Comparison of ENCODE assay signal across 24 mouse cellular contexts in the genomic region with DNA sequence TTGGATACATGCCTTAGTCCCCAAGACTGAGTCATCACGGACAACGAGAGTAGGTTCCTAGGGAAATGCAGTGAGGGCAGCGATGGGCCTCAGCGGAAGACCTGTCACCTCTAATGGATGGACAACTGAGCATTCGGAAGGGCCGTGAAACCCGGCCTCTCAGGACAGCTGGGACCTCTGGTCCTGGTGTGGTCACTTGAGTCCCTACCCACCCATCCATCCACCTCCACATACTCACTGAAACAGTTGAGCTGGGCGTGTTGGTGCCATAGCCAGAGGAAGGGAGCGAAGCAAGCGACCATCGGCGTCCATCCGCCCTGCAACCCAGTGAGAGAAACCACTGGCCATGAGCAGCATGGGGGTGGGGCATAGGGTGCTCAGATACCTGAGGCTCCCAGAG. TPM values are rescaled to one million over a fixed set of nuclear protein-coding genes. Genes with fewer than 3 reads are reported as not detected.
"Had no signal": no experiment of that assay in that cellular context is flagged by ENCODE, and none has a peak within 500 bp of the region (broad histone marks: within the 10 kb centered on the region; RNA-seq: fewer than 3 reads in every experiment).

No protein-coding gene starts in this region.

- H3K9me3 ChIP-seq: liver, embryonic 13.5 days; liver, embryonic 15.5 days; lung, embryonic 15.5 days; megakaryocyte, embryonic 14.5 days; midbrain, embryonic 12.5 days; midbrain, embryonic 15.5 days; neural tube, embryonic 13.5 days; stomach, embryonic 15.5 days had no signal

- H3K4me3 ChIP-seq: liver, embryonic 13.5 days; liver, embryonic 15.5 days; lung, embryonic 15.5 days; megakaryocyte, embryonic 14.5 days; midbrain, embryonic 12.5 days; midbrain, embryonic 15.5 days; neural tube, embryonic 13.5 days; stomach, embryonic 15.5 days had no signal

- H3K27me3 ChIP-seq: midbrain, embryonic 15.5 days had no signal

- H3K4me2 ChIP-seq: liver, embryonic 13.5 days; liver, embryonic 15.5 days; lung, embryonic 15.5 days; midbrain, embryonic 12.5 days; midbrain, embryonic 15.5 days; neural tube, embryonic 13.5 days; stomach, embryonic 15.5 days had no signal

- DNase-seq: liver, embryonic 13.5 days; liver, postnatal 0 days; lung, adult 2 months; lung, postnatal 14 days; lung, postnatal 36 days; right cerebral cortex, postnatal 14 days; thymus, adult 2 months; thymus, postnatal 25 days; thymus, postnatal 4 days had no signal

- H3K36me3 ChIP-seq: liver, embryonic 13.5 days; liver, embryonic 15.5 days; lung, embryonic 15.5 days; stomach, embryonic 15.5 days had no signal

- H3K9ac ChIP-seq: liver, embryonic 13.5 days; liver, embryonic 15.5 days; liver, postnatal 0 days; lung, embryonic 15.5 days; midbrain, embryonic 12.5 days; midbrain, embryonic 15.5 days; neural tube, embryonic 13.5 days; stomach, embryonic 15.5 days had no signal

- H3K27ac ChIP-seq: liver, embryonic 13.5 days; liver, embryonic 15.5 days; lung, embryonic 15.5 days; macrophage; midbrain, embryonic 12.5 days; midbrain, embryonic 15.5 days; neural tube, embryonic 13.5 days; stomach, embryonic 15.5 days; stomach, postnatal 0 days had no signal

- ATAC-seq: liver, postnatal 0 days; lung, postnatal 0 days; midbrain, embryonic 15.5 days had no signal

RNA-seq across cellular contexts. Expression of gene Mast1, which starts 6.6 kb away (rescaled TPM):
- total RNA-seq: megakaryocyte progenitor cell, adult 5-6 weeks; monocyte, adult 5-6 weeks had no signal

RNA-seq across cellular contexts. Expression of gene Rtbdn, which starts 16.2 kb away (rescaled TPM):
- total RNA-seq: megakaryocyte progenitor cell, adult 5-6 weeks; monocyte, adult 5-6 weeks; neutrophil, adult 5-6 weeks had no signal
- polyA plus RNA-seq: liver, postnatal 0 days; lung, adult 2 months; lung, postnatal 0 days; macrophage; spleen, adult 2 months; urinary bladder, adult 2 months had no signal

RNA-seq across cellular contexts. Expression of gene Klf1, which starts 28.9 kb away (rescaled TPM):
- total RNA-seq: monocyte, adult 5-6 weeks; neutrophil, adult 5-6 weeks had no signal
